Mouse (Mus musculus) midbrain, embryonic 16.5 days (tissue): ENCODE measurements at regions not wholly inside any gene's neighbourhood (a gene's known extent, or its start where the extent isn't known, plus 50 kb on each side); places are given as distances from the start of the nearest gene placed in this dataset.

Experiments
- ATAC-seq: fragments of 200-750 bp; cut with Nextera tagmentation; 2 replicates; pipeline ENCODE4 v1.8.0; 2017; ENCODE audit warnings: moderate TSS enrichment
- H3K27ac ChIP-seq: fragments of 300-500 bp; sonication (generic); 2 replicates; pipeline ENCODE4 v1.5.1; 2014; ENCODE audit warnings: mild to moderate bottlenecking, low read length, mixed read lengths
- H3K27me3 ChIP-seq: fragments of 300-500 bp; sonication (generic); 2 replicates; pipeline ENCODE4 v1.6.1; 2014; ENCODE audit warnings: low read depth, low read length, mixed read lengths; ENCODE audit not compliant: control insufficient read depth, insufficient read depth
- H3K36me3 ChIP-seq: fragments of 300-500 bp; sonication (generic); 2 replicates; pipeline ENCODE4 v1.6.1; 2014; ENCODE audit warnings: mild to moderate bottlenecking, low read length, moderate library complexity, mixed read lengths; ENCODE audit not compliant: control insufficient read depth, insufficient read depth
- H3K4me1 ChIP-seq: fragments of 300-500 bp; sonication (generic); 2 replicates; pipeline ENCODE4 v1.6.1; 2014; ENCODE audit warnings: mild to moderate bottlenecking, low read length, mixed read lengths; ENCODE audit not compliant: control insufficient read depth, insufficient read depth
- H3K4me2 ChIP-seq: fragments of 300-500 bp; sonication (generic); 2 replicates; pipeline ENCODE4 v1.6.1; 2014; ENCODE audit warnings: mild to moderate bottlenecking, low read length, mixed read lengths
- H3K4me3 ChIP-seq: fragments of 300-500 bp; sonication (generic); 2 replicates; pipeline ENCODE4 v1.5.1; 2014; ENCODE audit warnings: low read depth, mild to moderate bottlenecking, low read length, moderate library complexity, mixed read lengths
- H3K9ac ChIP-seq: fragments of 300-500 bp; sonication (generic); 2 replicates; pipeline ENCODE4 v1.6.1; 2014; ENCODE audit warnings: low read depth, low read length, mixed read lengths
- H3K9me3 ChIP-seq: fragments of 300-500 bp; sonication (generic); replicated peaks from 2 replicates; pipeline ENCODE4 v1.6.1; 2014; ENCODE audit warnings: mild to moderate bottlenecking, low read length, mixed read lengths; ENCODE audit not compliant: control insufficient read depth, poor library complexity, severe bottlenecking
- WGBS: fragments of 180-500 bp; shearing (Covaris S2); extraction: QIAGEN DNeasy Blood & Tissue Kit; methylation state at CpG from one replicate; pipeline ENCODE4 v1.1.7; 2014; 5-methylcytosine and 5-hydroxymethylcytosine counted together

GRCm38 (mm10) chr16:73473502-73473901, 938.1 kb downstream of the Robo2 start:
- WGBS, result 83% methylated on average over 2 of the region's 2 CpGs
- Histone ChIP-seq H3K9me3 (no peaks in the 10 kb centered on the region), H3K4me2 (no peak overlapping the region), H3K27ac (no peak overlapping the region), H3K9ac (no peak overlapping the region), H3K36me3 (no peaks in the 10 kb centered on the region), H3K27me3 (no peaks in the 10 kb centered on the region), H3K4me1 (no peaks in the 10 kb centered on the region), H3K4me3 (no peak overlapping the region)
- no peak for ATAC-seq

- H3K4me3 ChIP-seq, result no peak overlapping the region
- H3K27ac ChIP-seq, result no peak overlapping the region
- H3K27me3 ChIP-seq, result no peaks in the 10 kb centered on the region
- WGBS, result 66% methylated on average over 5 of the region's 5 CpGs
- H3K4me1 ChIP-seq, result no peaks in the 10 kb centered on the region
- no peaks in the 10 kb centered on the region for H3K36me3 ChIP-seq
- H3K4me2 ChIP-seq, result no peak overlapping the region
- H3K9ac ChIP-seq, result no peak overlapping the region
- no peaks in the 10 kb centered on the region for H3K9me3 ChIP-seq
- peak; percentile 68; the same call in 1 of the 2 replicates for ATAC-seq
Observed at GRCm38 (mm10) chr16:73471547-73471946, 940.1 kb downstream of the Robo2 start.

DNA sequence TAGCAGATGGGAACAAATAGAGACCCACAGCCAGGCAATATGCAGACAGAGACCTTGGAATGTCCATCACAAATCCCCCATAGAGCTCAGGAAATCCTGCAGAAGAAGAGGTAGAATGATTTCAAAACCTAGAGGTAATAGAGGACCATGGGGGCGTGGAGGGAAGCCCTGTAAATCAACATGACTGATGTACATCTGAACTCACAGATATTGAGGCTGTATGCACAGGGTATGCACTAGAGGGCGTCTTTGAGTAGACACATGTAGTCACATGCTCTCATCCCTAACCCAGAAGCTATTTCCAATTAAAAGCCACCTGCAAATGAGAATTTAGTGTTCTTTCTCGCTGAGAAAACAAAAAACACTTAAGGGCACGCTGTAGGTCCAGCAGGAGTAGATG, 941.1 kb downstream of the Robo2 start:
- Histone ChIP-seq H3K4me3 (no peak overlapping the region), H3K36me3 (no peaks in the 10 kb centered on the region), H3K4me2 (no peak overlapping the region), H3K4me1 (no peaks in the 10 kb centered on the region), H3K9me3 (no peaks in the 10 kb centered on the region), H3K27me3 (no peaks in the 10 kb centered on the region), H3K9ac (no peak overlapping the region), H3K27ac (no peak overlapping the region)
- ATAC-seq, result no peak
- WGBS, result 56% methylated on average over 4 of the region's 4 CpGs

DNA sequence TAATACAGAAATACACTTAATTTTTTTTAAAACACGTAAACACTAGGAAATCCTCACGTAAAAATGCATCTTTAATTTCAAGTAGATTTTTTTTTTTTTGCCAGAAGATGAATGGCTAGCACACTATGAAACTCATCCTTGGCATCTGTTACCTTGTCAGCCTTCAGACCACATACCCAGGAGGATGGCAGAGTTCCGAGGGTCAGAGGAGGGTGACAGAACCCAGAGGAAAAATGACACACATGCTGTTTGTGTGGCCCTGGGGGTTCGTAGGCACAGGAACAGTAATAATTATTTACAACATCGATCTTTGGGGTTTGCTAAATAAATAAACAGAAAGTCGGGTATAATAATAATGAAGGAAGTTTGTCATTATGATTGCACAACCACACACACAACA, 945.3 kb downstream of the Robo2 start:
- H3K9ac ChIP-seq, result no peak overlapping the region
- H3K4me3 ChIP-seq, result no peak overlapping the region
- no peaks in the 10 kb centered on the region for H3K4me1 ChIP-seq
- no peaks in the 10 kb centered on the region for H3K27me3 ChIP-seq
- H3K27ac ChIP-seq, result no peak overlapping the region
- no peaks in the 10 kb centered on the region for H3K36me3 ChIP-seq
- H3K4me2 ChIP-seq, result no peak overlapping the region
- WGBS, result 86% methylated on average over 6 of the region's 6 CpGs
- no peak for ATAC-seq
- H3K9me3 ChIP-seq, result no peaks in the 10 kb centered on the region

DNA sequence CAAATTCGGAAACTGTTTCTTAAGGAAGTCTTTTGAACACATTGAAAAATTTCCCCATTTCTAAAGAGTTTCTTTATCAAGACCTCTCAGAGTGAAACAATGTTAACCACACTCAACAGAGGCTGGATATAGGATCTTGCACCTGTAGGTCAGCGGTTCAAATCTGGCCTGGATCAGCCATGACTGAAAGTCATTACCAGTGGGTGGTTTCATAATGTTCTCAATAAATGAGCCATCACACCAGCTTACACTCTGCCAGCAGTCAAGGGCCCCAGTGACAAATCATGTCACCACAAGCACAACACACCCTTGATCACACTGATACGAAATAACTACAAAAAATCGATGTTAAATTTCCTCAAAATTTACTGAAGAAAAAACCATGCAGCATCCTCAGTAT, 949.1 kb downstream of the Robo2 start:
- ATAC-seq, result no peak
- H3K9me3 ChIP-seq, result no peaks in the 10 kb centered on the region
- H3K27ac ChIP-seq, result no peak overlapping the region
- no peaks in the 10 kb centered on the region for H3K4me1 ChIP-seq
- no peak overlapping the region for H3K9ac ChIP-seq
- H3K27me3 ChIP-seq, result no peaks in the 10 kb centered on the region
- no peak overlapping the region for H3K4me2 ChIP-seq
- WGBS, result 95% methylated on average over 4 of the region's 4 CpGs
- H3K4me3 ChIP-seq, result no peak overlapping the region
- no peaks in the 10 kb centered on the region for H3K36me3 ChIP-seq

- no peak for ATAC-seq
- Histone ChIP-seq H3K4me2 (no peak overlapping the region), H3K9me3 (no peaks in the 10 kb centered on the region), H3K4me1 (no peaks in the 10 kb centered on the region), H3K9ac (no peak overlapping the region), H3K36me3 (no peaks in the 10 kb centered on the region), H3K27ac (no peak overlapping the region), H3K4me3 (no peak overlapping the region), H3K27me3 (no peaks in the 10 kb centered on the region)
- WGBS, result 92% methylated on average over 3 of the region's 3 CpGs
Observed at GRCm38 (mm10) chr16:73450634-73451245, 960.9 kb downstream of the Robo2 start.

DNA sequence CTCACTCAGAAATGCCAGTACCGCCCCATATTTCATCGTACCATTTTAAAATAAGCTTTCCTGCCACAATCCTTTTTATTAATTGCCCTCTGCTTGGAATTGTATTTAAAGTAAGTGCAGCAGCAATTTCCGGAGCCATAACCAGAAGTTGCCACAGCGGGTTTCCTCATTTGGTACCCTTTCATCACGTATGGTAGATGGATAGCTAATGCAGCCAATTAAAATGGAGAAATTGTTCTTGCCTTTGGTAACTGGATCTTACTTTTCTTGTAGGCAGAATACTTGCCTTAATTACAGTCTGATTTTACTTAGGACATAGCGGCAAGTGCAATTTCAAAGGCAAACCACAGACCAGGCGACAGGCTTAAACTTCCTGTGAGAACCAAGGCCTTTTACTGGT, 961.8 kb downstream of the Robo2 start:
- Histone ChIP-seq H3K9ac (no peak overlapping the region), H3K9me3 (no peaks in the 10 kb centered on the region)

DNA sequence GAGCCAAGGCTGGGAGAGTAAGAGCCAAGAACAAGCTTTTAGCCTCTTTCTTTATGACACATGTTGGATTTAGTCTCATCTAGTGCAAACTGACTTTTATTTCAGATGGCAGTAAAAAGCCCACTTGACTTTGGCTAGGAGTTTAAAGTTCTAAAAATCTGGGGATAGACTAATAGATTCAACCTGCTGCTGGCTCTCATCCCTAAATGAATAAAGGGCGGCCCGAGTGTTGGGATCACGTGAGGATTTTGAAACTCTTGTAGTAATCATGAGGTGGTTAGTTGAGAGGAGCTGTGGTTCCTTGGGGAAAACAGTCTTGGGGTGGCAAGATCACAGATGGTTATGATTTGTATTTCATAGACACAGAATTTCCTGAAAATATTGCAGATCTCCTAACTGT, 975.9 kb downstream of the Robo2 start:
- H3K9me3 ChIP-seq, result no peaks in the 10 kb centered on the region
- ATAC-seq, result no peak
- WGBS, result 87% methylated on average over 3 of the region's 3 CpGs
- H3K27me3 ChIP-seq, result no peaks in the 10 kb centered on the region
- H3K9ac ChIP-seq, result no peak overlapping the region
- no peak overlapping the region for H3K4me2 ChIP-seq
- H3K36me3 ChIP-seq, result no peaks in the 10 kb centered on the region
- H3K4me3 ChIP-seq, result no peak overlapping the region
- H3K4me1 ChIP-seq, result no peaks in the 10 kb centered on the region
- H3K27ac ChIP-seq, result no peak overlapping the region

More for the DNA sequence above, 961.8 kb downstream of the Robo2 start:
- WGBS, result 84% methylated on average over 7 of the region's 7 CpGs
- Histone ChIP-seq H3K27ac (no peak overlapping the region), H3K4me3 (no peak overlapping the region), H3K4me2 (no peak overlapping the region), H3K27me3 (no peaks in the 10 kb centered on the region), H3K4me1 (no peaks in the 10 kb centered on the region), H3K36me3 (no peaks in the 10 kb centered on the region)
- ATAC-seq, result no peak

DNA sequence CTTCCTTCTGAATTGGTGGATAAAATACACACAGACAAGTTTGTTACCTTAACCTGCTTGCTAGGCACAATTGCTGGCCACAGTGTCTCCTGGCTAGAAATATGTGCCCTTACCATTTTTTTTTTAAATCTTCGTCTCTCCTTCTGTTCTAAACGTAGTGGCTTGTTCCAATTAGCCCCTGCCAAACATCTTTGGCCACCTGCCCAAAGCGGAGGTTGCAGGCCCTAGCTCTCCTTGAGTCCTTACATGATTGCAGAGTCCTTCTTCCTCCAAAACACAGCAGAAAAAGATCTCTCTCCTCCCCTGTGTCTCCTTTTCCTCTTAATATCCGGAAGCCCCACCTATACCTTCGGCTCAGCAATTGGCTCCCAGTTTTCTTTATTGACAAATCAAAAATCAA, 986.8 kb downstream of the Robo2 start:
- ATAC-seq, result no peak
- H3K4me2 ChIP-seq, result no peak overlapping the region
- no peak overlapping the region for H3K27ac ChIP-seq
- H3K27me3 ChIP-seq, result no peaks in the 10 kb centered on the region
- H3K4me1 ChIP-seq, result no peaks in the 10 kb centered on the region
- H3K9ac ChIP-seq, result no peak overlapping the region
- 86% methylated on average over 5 of the region's 5 CpGs for WGBS
- H3K9me3 ChIP-seq, result no peaks in the 10 kb centered on the region
- no peaks in the 10 kb centered on the region for H3K36me3 ChIP-seq
- no peak overlapping the region for H3K4me3 ChIP-seq
